Mouse (Mus musculus) neural tube, embryonic 12.5 days (tissue): ENCODE results near the gene Slc22a7. TPM values are rescaled to one million over a fixed set of nuclear protein-coding genes. Genes with fewer than 3 reads are reported as not detected.
A peak's percentile ranks its signal among the peaks of the same experiment; 100 is the strongest.

ENCODE experiments used
- ATAC-seq: fragments of 200-750 bp; cut with Nextera tagmentation; 2 replicates; pipeline ENCODE4 v1.8.0; 2017; ENCODE audit warnings: low read depth, mild to moderate bottlenecking, moderate TSS enrichment, moderate library complexity; ENCODE audit not compliant: low FRiP score
- H3K27ac ChIP-seq: fragments of 300-500 bp; sonication (generic); 2 replicates; pipeline ENCODE4 v1.5.1; 2016
- H3K27me3 ChIP-seq: fragments of 300-500 bp; sonication (generic); replicated peaks from 2 replicates; pipeline ENCODE4 v1.6.1; 2016; ENCODE audit warnings: mild to moderate bottlenecking
- H3K36me3 ChIP-seq: fragments of 300-500 bp; sonication (generic); 2 replicates; pipeline ENCODE4 v1.6.1; 2016; ENCODE audit warnings: mild to moderate bottlenecking
- H3K4me1 ChIP-seq: fragments of 300-500 bp; sonication (generic); 2 replicates; pipeline ENCODE4 v1.6.1; 2016
- H3K4me2 ChIP-seq: fragments of 300-500 bp; sonication (generic); replicated peaks from 2 replicates; pipeline ENCODE4 v1.6.1; 2016; ENCODE audit warnings: mild to moderate bottlenecking
- H3K4me3 ChIP-seq: fragments of 300-500 bp; sonication (generic); 2 replicates; pipeline ENCODE4 v1.5.1; 2016
- H3K9ac ChIP-seq: fragments of 300-500 bp; sonication (generic); 2 replicates; pipeline ENCODE4 v1.6.1; 2016; ENCODE audit warnings: mild to moderate bottlenecking
- H3K9me3 ChIP-seq: fragments of 300-500 bp; sonication (generic); 2 replicates; pipeline ENCODE4 v1.6.1; 2016; ENCODE audit warnings: mild to moderate bottlenecking
- WGBS: fragments of 180-500 bp; shearing (Covaris S2); methylation state at CpG from one replicate; pipeline ENCODE4 v1.1.7; 2016; 5-methylcytosine and 5-hydroxymethylcytosine counted together
- polyA plus RNA-seq: library from polyadenylated mRNA; unstranded; fragments of >200 nt; fragmentation: Nextera tagmentation; extraction: Ambion mirVana; gene quantifications from 2 replicates; pipeline ENCODE4 v1.2.1, GENCODE M21; 2016

The Slc22a7 gene
- polyA plus RNA-seq, 1 experiment from 2014 or later: not detected

DNA sequence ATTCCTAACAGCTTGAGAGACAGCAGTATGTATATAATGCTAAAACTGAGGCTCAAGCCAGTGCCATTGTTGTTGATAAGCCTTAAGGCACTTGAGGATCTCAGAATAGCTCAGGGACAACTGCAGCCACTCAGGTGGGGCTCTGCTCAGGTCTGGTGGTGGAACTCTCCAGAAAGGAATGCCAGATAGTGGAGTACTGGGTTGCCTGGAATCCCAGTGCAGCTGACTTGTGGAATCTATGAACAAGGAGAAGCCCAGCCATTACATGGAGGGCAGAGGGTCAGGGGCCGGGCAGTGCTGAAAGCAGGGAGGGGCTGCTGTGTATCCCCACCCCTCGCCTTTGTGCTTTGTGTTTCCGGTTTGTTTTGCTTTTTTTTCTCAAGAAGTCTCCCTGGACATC lies 20.2 kb upstream of the Slc22a7 start:
- Histone ChIP-seq H3K9ac (no peak overlapping the region), H3K27ac (no peak overlapping the region), H3K4me1 (peaks cover 36% of the 10 kb centered on the region), H3K9me3 (no peaks in the 10 kb centered on the region), H3K27me3 (peaks cover 73% of the 10 kb centered on the region), H3K36me3 (peaks cover 14% of the 10 kb centered on the region; the same call in 1 of the 2 replicates), H3K4me3 (no peak overlapping the region), H3K4me2 (no peak overlapping the region)
- WGBS: 35% methylated on average over 3 of the region's 3 CpGs
- ATAC-seq: no peak

DNA sequence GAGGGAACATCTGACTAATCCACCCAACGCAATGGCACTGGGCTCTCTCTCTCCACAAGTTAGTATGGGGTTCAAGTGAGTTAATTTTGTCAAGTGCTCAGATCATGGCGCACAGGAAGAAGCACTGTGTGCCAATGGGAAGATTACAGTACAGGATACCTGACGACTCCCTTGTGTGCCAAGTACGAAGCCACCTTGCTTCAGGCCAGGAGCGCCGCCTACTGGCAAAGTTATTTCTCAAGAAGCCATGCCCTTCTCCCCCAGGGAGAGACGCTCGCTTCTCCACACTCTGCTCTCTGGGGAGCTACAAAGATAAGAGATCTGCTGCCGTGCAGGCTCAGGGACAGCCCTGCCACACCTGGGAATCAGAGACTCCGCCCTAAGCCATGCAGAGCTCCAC lies 19.5 kb upstream of the Slc22a7 start:
- Histone ChIP-seq H3K4me2 (no peak overlapping the region), H3K36me3 (peaks cover 14% of the 10 kb centered on the region; the same call in 1 of the 2 replicates), H3K9ac (no peak overlapping the region), H3K27me3 (peaks cover 73% of the 10 kb centered on the region), H3K9me3 (no peaks in the 10 kb centered on the region), H3K27ac (no peak overlapping the region), H3K4me3 (no peak overlapping the region), H3K4me1 (peaks cover 42% of the 10 kb centered on the region)
- 10% methylated on average over 10 of the region's 10 CpGs for WGBS
- no peak for ATAC-seq

DNA sequence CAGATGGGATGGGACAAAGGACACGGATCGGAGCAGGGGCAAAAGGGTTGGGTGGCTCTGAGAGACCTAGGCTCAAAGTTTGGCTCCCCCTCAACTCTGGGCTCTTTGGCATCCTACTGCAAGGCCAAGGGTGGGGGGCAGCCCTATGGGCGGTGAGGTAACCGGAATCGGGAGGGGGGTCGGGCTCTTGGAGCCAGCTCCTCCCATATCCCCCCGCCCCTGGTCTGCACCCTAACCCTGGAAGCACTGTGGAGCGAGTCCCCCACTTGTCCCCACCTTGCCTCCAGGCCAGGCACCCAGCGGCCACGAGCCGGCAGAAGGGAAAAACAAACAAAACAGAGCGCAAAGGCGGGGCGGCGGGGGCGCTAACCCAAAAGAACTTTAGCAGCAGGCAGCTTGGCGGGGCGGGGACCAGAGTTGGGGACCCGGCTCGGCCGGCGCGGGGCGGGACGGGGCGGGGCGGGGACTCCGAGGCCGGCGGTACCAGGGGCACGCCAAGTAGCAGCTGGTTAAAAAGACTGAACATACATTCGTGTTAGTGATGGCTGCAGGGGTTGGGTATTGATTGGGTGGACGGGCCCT lies 16.9 kb upstream of the Slc22a7 start:
- no peak overlapping the region for H3K27ac ChIP-seq
- under 1% methylated on average over 33 of the region's 33 CpGs for WGBS
- no peaks in the 10 kb centered on the region for H3K9me3 ChIP-seq
- peaks cover 51% of the 10 kb centered on the region for H3K27me3 ChIP-seq
- H3K4me3 ChIP-seq: peak overlapping the region; percentile 29
- H3K4me2 ChIP-seq: peak overlapping the region; percentile 72
- peak overlapping the region; percentile 56 for H3K9ac ChIP-seq
- peak; percentile 49 for ATAC-seq
- H3K4me1 ChIP-seq: peaks cover 39% of the 10 kb centered on the region
- H3K36me3 ChIP-seq: peaks cover 8% of the 10 kb centered on the region; the same call in 1 of the 2 replicates

DNA sequence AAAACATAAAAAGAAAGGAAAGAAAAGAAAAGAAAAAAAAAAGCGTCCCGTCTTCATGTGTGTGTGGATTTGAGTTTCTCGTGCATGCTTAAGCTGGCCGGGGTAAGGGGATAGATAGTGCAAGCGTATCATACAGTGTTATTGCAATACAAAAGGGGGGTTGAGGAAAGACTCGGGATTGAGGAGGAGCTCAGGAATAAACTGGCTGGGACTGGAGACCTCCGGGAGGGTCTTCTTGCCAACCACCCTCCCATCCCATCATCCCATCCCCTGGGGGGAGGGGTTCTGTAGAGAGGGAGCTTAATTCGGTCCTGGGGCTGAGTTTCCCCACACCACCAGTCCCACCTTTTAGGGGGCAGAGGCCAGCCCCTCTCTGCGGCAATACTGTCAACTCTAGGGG lies 16.3 kb upstream of the Slc22a7 start:
- peaks cover 39% of the 10 kb centered on the region for H3K4me1 ChIP-seq
- H3K27ac ChIP-seq: no peak overlapping the region
- ATAC-seq: peak; percentile 30; the same call in 1 of the 2 replicates
- no peaks in the 10 kb centered on the region for H3K9me3 ChIP-seq
- H3K4me3 ChIP-seq: peak overlapping the region; percentile 29
- H3K4me2 ChIP-seq: peak overlapping the region; percentile 72
- peak overlapping the region; percentile 56; the same call in 1 of the 2 replicates for H3K9ac ChIP-seq
- H3K27me3 ChIP-seq: peaks cover 46% of the 10 kb centered on the region
- 3% methylated on average over 9 of the region's 9 CpGs for WGBS
- peaks cover 4% of the 10 kb centered on the region; the same call in 1 of the 2 replicates for H3K36me3 ChIP-seq

DNA sequence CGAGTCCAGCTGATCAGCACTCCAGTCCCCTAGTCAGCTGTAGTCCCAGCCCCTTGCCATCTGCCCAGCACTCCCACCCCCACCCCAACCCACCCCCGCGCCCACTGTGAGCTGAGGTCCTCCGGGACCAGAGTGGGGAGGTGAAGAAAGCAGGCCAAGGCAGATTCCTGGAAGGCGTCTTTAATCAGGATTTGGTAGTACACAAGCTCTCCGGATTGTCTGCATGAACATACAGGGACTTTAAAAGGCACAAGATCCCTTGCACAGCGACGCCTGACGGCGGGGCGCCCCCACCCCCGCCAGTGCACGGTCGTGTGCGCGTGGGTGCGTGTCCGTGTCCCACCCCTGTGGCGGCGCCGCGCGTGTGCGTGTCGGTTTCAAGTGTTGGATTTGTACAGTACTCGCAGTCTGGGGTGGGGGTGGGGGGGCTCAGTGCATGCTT lies 15.7 kb upstream of the Slc22a7 start:
- Histone ChIP-seq H3K4me1 (peaks cover 39% of the 10 kb centered on the region), H3K9ac (peak overlapping the region; percentile 56; the same call in 1 of the 2 replicates), H3K9me3 (no peaks in the 10 kb centered on the region), H3K27me3 (peaks cover 41% of the 10 kb centered on the region), H3K27ac (peak overlapping the region; percentile 37; the same call in 1 of the 2 replicates), H3K4me2 (peak overlapping the region; percentile 72), H3K36me3 (peaks cover 3% of the 10 kb centered on the region; the same call in 1 of the 2 replicates), H3K4me3 (peak overlapping the region; percentile 20)
- 2% methylated on average over 26 of the region's 26 CpGs for WGBS
- peak; percentile 44; the same call in 1 of the 2 replicates for ATAC-seq

GRCm38 (mm10) chr17:46453302-46453948 lies 15.2 kb upstream of the Slc22a7 start:
- H3K9me3 ChIP-seq: no peaks in the 10 kb centered on the region
- peaks cover 37% of the 10 kb centered on the region for H3K27me3 ChIP-seq
- H3K9ac ChIP-seq: peak overlapping the region; percentile 56
- peaks cover 39% of the 10 kb centered on the region for H3K4me1 ChIP-seq
- H3K36me3 ChIP-seq: peaks cover 3% of the 10 kb centered on the region; the same call in 1 of the 2 replicates
- 4% methylated on average over 13 of the region's 13 CpGs for WGBS
- peak; percentile 5; the same call in 1 of the 2 replicates for ATAC-seq
- H3K4me2 ChIP-seq: peak overlapping the region; percentile 72
- H3K27ac ChIP-seq: no peak overlapping the region
- H3K4me3 ChIP-seq: 0 out of 2 replicates have a peak overlapping the region, but pooled peaks have one; percentile 20

DNA sequence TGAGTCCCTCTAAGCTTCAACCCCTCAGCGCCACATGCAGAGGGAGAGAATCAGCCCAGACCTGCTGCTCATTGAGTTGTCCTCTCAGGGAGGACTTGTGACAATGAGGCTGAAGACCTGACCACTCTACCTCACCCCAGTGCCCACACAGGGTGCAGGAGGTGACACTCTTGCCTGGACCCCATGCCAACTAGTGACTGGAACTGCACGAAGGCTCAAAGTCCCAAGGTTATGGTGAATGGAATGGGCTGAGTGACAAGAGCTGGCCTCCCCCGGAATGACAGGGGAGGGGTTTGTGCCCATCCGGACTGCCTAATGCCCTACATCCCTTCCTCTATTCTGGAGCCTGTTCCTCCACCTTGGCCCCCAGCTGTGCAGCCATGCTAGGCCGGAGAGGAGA lies 14.4 kb upstream of the Slc22a7 start:
- H3K27ac ChIP-seq: no peak overlapping the region
- ATAC-seq: no peak
- peak overlapping the region; percentile 3; the same call in 1 of the 2 replicates for H3K4me3 ChIP-seq
- 26% methylated on average over 5 of the region's 5 CpGs for WGBS
- H3K36me3 ChIP-seq: peaks cover 3% of the 10 kb centered on the region; the same call in 1 of the 2 replicates
- H3K9ac ChIP-seq: no peak overlapping the region
- no peaks in the 10 kb centered on the region for H3K9me3 ChIP-seq
- H3K27me3 ChIP-seq: peaks cover 33% of the 10 kb centered on the region
- peak overlapping the region; percentile 72 for H3K4me2 ChIP-seq
- peaks cover 39% of the 10 kb centered on the region for H3K4me1 ChIP-seq

DNA sequence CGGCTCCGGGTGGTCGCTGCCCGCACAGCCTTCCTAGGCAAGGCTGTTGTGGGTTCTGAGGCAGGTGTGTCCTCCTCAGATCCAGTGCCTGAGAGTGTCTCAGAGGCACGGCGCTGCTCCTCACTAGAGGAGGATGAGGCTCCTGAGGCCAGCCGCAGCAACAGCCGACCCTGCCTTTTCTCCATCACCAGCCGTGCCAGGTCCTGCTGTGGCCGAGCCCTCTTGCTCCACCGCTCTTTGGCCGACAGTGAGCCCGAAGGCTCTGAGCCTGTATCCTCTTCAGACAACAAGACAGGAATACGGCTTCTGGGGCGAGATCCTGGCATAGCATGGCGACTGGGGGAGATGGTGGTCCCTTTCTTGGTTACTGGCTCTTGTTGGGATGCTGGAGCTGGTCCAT lies 8.0 kb upstream of the Slc22a7 start:
- Histone ChIP-seq H3K4me3 (no peak overlapping the region), H3K9me3 (no peaks in the 10 kb centered on the region), H3K27ac (no peak overlapping the region), H3K9ac (no peak overlapping the region), H3K4me1 (peaks cover 23% of the 10 kb centered on the region), H3K4me2 (no peak overlapping the region), H3K36me3 (peaks cover 4% of the 10 kb centered on the region; the same call in 1 of the 2 replicates), H3K27me3 (peaks cover 63% of the 10 kb centered on the region)
- 91% methylated on average over 16 of the region's 16 CpGs for WGBS
- no peak for ATAC-seq

- no peak for ATAC-seq
- peaks cover 63% of the 10 kb centered on the region for H3K27me3 ChIP-seq
- peaks cover 23% of the 10 kb centered on the region for H3K4me1 ChIP-seq
- H3K36me3 ChIP-seq: peaks cover 4% of the 10 kb centered on the region; the same call in 1 of the 2 replicates
- WGBS: 1% methylated on average over 50 of the region's 50 CpGs
- H3K9me3 ChIP-seq: no peaks in the 10 kb centered on the region
- peak overlapping the region; percentile 45 for H3K4me2 ChIP-seq
- H3K27ac ChIP-seq: no peak overlapping the region
- H3K9ac ChIP-seq: no peak overlapping the region
- H3K4me3 ChIP-seq: peak overlapping the region; percentile 24
Observed at GRCm38 (mm10) chr17:46444839-46445579, 6.8 kb upstream of the Slc22a7 start.

DNA sequence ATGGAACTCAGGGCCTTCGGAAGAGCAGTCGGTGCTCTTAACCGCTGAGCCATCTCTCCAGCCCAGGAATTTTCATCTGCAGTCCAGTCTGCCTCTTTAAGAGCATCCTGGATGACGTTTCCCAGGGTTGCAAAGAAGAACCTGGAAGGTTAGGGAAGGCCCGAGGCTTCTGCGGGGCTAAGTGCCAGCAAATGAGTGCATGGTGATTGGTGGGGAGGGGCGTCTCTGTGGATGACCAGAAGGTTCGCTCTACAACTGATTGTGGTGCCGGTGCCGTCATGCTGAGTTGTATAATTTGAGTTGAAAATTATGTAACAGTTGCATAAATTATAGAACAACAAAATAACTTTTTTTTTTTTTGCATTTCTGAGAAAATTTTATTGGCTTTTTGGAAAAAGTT lies 919 bp upstream of the Slc22a7 start:
- Histone ChIP-seq H3K27me3 (peaks cover 36% of the 10 kb centered on the region), H3K4me1 (peaks cover 11% of the 10 kb centered on the region), H3K9ac (no peak overlapping the region), H3K4me2 (no peak overlapping the region), H3K4me3 (no peak overlapping the region), H3K9me3 (no peaks in the 10 kb centered on the region), H3K36me3 (no peaks in the 10 kb centered on the region), H3K27ac (no peak overlapping the region)
- no peak for ATAC-seq
- WGBS: 91% methylated on average over 10 of the region's 10 CpGs

- Histone ChIP-seq H3K4me3 (no peak overlapping the region), H3K4me2 (peak overlapping the region; percentile 31), H3K9ac (0 out of 2 replicates have a peak overlapping the region, but pooled peaks have one; percentile 26), H3K4me1 (peaks cover 9% of the 10 kb centered on the region; the same call in 1 of the 2 replicates), H3K27ac (no peak overlapping the region), H3K9me3 (no peaks in the 10 kb centered on the region), H3K36me3 (no peaks in the 10 kb centered on the region), H3K27me3 (peaks cover 12% of the 10 kb centered on the region)
- WGBS: 28% methylated on average over 23 of the region's 23 CpGs
- ATAC-seq: peak; percentile 44; the same call in 1 of the 2 replicates
Observed at GRCm38 (mm10) chr17:46436672-46437366, 1.4 kb downstream of the Slc22a7 start.
